Mouse (Mus musculus): ENCODE measurements around the gene Nhlrc2. TPM values are rescaled to one million over a fixed set of nuclear protein-coding genes. Genes with fewer than 3 reads are reported as not detected.

The Nhlrc2 gene
- polyA plus RNA-seq, 1 experiment from 2014 or later = 16.2 TPM

GRCm38 (mm10) chr19:56566041-56566440 lies 18.0 kb downstream of the Nhlrc2 start:
- no peak overlapping the region for H3K27ac ChIP-seq (replicated peaks; ENCODE audit: low read depth, low read length)
- ATAC-seq (replicated peaks; ENCODE audit: insufficient number of reproducible peaks, low FRiP score, low TSS enrichment, low read depth) (no peak), DNase-seq (ENCODE audit: low spot score) (peak; percentile 52)
- no peaks in the 10 kb centered on the region for H3K4me1 ChIP-seq (ENCODE audit: control insufficient read depth, insufficient read depth, low read length)
- no peaks in the 10 kb centered on the region for H3K36me3 ChIP-seq (replicated peaks; ENCODE audit: control insufficient read depth, insufficient read depth, low read depth, low read length)
- no peak overlapping the region for H3K4me3 ChIP-seq (ENCODE audit: low read depth, low read length)
- no peaks in the 10 kb centered on the region for H3K27me3 ChIP-seq (ENCODE audit: control insufficient read depth, insufficient read depth, low read length)
- no peak overlapping the region for H3K9ac ChIP-seq (replicated peaks; ENCODE audit: low read length)
- 95% methylated on average over 4 of the region's 4 CpGs for WGBS
- no peak overlapping the region for H3K4me2 ChIP-seq (ENCODE audit: low read depth, low read length)
- H3K9me3 ChIP-seq (replicated peaks; ENCODE audit: control insufficient read depth, low read length) = no peaks in the 10 kb centered on the region

GRCm38 (mm10) chr19:56566940-56567339 lies 18.9 kb downstream of the Nhlrc2 start:
- WGBS = 85% methylated on average over 6 of the region's 6 CpGs

GRCm38 (mm10) chr19:56570781-56571180 lies 22.7 kb downstream of the Nhlrc2 start:
- H3K4me2 ChIP-seq (ENCODE audit: low read depth, low read length) = no peak overlapping the region
- no peaks in the 10 kb centered on the region for H3K4me1 ChIP-seq (ENCODE audit: control insufficient read depth, insufficient read depth, low read length)
- H3K27me3 ChIP-seq (ENCODE audit: control insufficient read depth, insufficient read depth, low read length) = no peaks in the 10 kb centered on the region
- WGBS = 93% methylated on average over 8 of the region's 8 CpGs
- H3K36me3 ChIP-seq (replicated peaks; ENCODE audit: control insufficient read depth, insufficient read depth, low read depth, low read length) = no peaks in the 10 kb centered on the region
- ATAC-seq (replicated peaks; ENCODE audit: insufficient number of reproducible peaks, low FRiP score, low TSS enrichment, low read depth) = no peak
- no peak for DNase-seq (ENCODE audit: low spot score)
- H3K27ac ChIP-seq (replicated peaks; ENCODE audit: low read depth, low read length) = no peak overlapping the region
- no peak overlapping the region for H3K9ac ChIP-seq (replicated peaks; ENCODE audit: low read length)
- H3K4me3 ChIP-seq (ENCODE audit: low read depth, low read length) = no peak overlapping the region
- no peaks in the 10 kb centered on the region for H3K9me3 ChIP-seq (replicated peaks; ENCODE audit: control insufficient read depth, low read length)

More at GRCm38 (mm10) chr19:56566940-56567339, 18.9 kb downstream of the Nhlrc2 start:
- H3K9me3 ChIP-seq (replicated peaks; ENCODE audit: control insufficient read depth, low read length) = no peaks in the 10 kb centered on the region
- DNase-seq (ENCODE audit: low spot score) (no peak), ATAC-seq (replicated peaks; ENCODE audit: insufficient number of reproducible peaks, low FRiP score, low TSS enrichment, low read depth) (no peak)
- H3K36me3 ChIP-seq (replicated peaks; ENCODE audit: control insufficient read depth, insufficient read depth, low read depth, low read length) = no peaks in the 10 kb centered on the region
- H3K4me1 ChIP-seq (ENCODE audit: control insufficient read depth, insufficient read depth, low read length) = no peaks in the 10 kb centered on the region
- no peaks in the 10 kb centered on the region for H3K27me3 ChIP-seq (ENCODE audit: control insufficient read depth, insufficient read depth, low read length)
- H3K4me2 ChIP-seq (ENCODE audit: low read depth, low read length) = no peak overlapping the region
- no peak overlapping the region for H3K9ac ChIP-seq (replicated peaks; ENCODE audit: low read length)
- no peak overlapping the region for H3K27ac ChIP-seq (replicated peaks; ENCODE audit: low read depth, low read length)
- no peak overlapping the region for H3K4me3 ChIP-seq (ENCODE audit: low read depth, low read length)

GRCm38 (mm10) chr19:56571234-56571633 lies 23.2 kb downstream of the Nhlrc2 start:
- Histone ChIP-seq H3K27ac (replicated peaks; ENCODE audit: low read depth, low read length) (no peak overlapping the region), H3K9ac (replicated peaks; ENCODE audit: low read length) (no peak overlapping the region), H3K4me2 (ENCODE audit: low read depth, low read length) (no peak overlapping the region), H3K27me3 (ENCODE audit: control insufficient read depth, insufficient read depth, low read length) (no peaks in the 10 kb centered on the region), H3K36me3 (replicated peaks; ENCODE audit: control insufficient read depth, insufficient read depth, low read depth, low read length) (no peaks in the 10 kb centered on the region), H3K4me3 (ENCODE audit: low read depth, low read length) (no peak overlapping the region), H3K4me1 (ENCODE audit: control insufficient read depth, insufficient read depth, low read length) (no peaks in the 10 kb centered on the region), H3K9me3 (replicated peaks; ENCODE audit: control insufficient read depth, low read length) (no peaks in the 10 kb centered on the region)
- DNase-seq (ENCODE audit: low spot score) = no peak
- no peak for ATAC-seq (replicated peaks; ENCODE audit: insufficient number of reproducible peaks, low FRiP score, low TSS enrichment, low read depth)
- WGBS = 81% methylated on average over 2 of the region's 2 CpGs

GRCm38 (mm10) chr19:56571913-56572312 lies 23.9 kb downstream of the Nhlrc2 start:
- no peaks in the 10 kb centered on the region for H3K36me3 ChIP-seq (replicated peaks; ENCODE audit: control insufficient read depth, insufficient read depth, low read depth, low read length)

GRCm38 (mm10) chr19:56573184-56573583 lies 25.1 kb downstream of the Nhlrc2 start:
- WGBS = 92% methylated on average over 6 of the region's 6 CpGs
- no peaks in the 10 kb centered on the region for H3K9me3 ChIP-seq (replicated peaks; ENCODE audit: control insufficient read depth, low read length)
- DNase-seq (ENCODE audit: low spot score) (no peak), ATAC-seq (replicated peaks; ENCODE audit: insufficient number of reproducible peaks, low FRiP score, low TSS enrichment, low read depth) (no peak)
- no peaks in the 10 kb centered on the region for H3K4me1 ChIP-seq (ENCODE audit: control insufficient read depth, insufficient read depth, low read length)
- no peak overlapping the region for H3K4me2 ChIP-seq (ENCODE audit: low read depth, low read length)
- no peaks in the 10 kb centered on the region for H3K27me3 ChIP-seq (ENCODE audit: control insufficient read depth, insufficient read depth, low read length)
- H3K36me3 ChIP-seq (replicated peaks; ENCODE audit: control insufficient read depth, insufficient read depth, low read depth, low read length) = no peaks in the 10 kb centered on the region
- H3K27ac ChIP-seq (replicated peaks; ENCODE audit: low read depth, low read length) = no peak overlapping the region
- H3K9ac ChIP-seq (replicated peaks; ENCODE audit: low read length) = no peak overlapping the region
- H3K4me3 ChIP-seq (ENCODE audit: low read depth, low read length) = no peak overlapping the region

More at GRCm38 (mm10) chr19:56571913-56572312, 23.9 kb downstream of the Nhlrc2 start:
- H3K4me2 ChIP-seq (ENCODE audit: low read depth, low read length) = no peak overlapping the region
- H3K27me3 ChIP-seq (ENCODE audit: control insufficient read depth, insufficient read depth, low read length) = no peaks in the 10 kb centered on the region
- no peak overlapping the region for H3K27ac ChIP-seq (replicated peaks; ENCODE audit: low read depth, low read length)
- DNase-seq (ENCODE audit: low spot score) = no peak
- H3K9me3 ChIP-seq (replicated peaks; ENCODE audit: control insufficient read depth, low read length) = no peaks in the 10 kb centered on the region
- no peaks in the 10 kb centered on the region for H3K4me1 ChIP-seq (ENCODE audit: control insufficient read depth, insufficient read depth, low read length)
- ATAC-seq (replicated peaks; ENCODE audit: insufficient number of reproducible peaks, low FRiP score, low TSS enrichment, low read depth) = no peak
- 95% methylated on average over 5 of the region's 5 CpGs for WGBS
- no peak overlapping the region for H3K4me3 ChIP-seq (ENCODE audit: low read depth, low read length)
- no peak overlapping the region for H3K9ac ChIP-seq (replicated peaks; ENCODE audit: low read length)

GRCm38 (mm10) chr19:56577801-56578200 lies 29.7 kb downstream of the Nhlrc2 start:
- Histone ChIP-seq H3K4me3 (ENCODE audit: low read depth, low read length) (no peak overlapping the region), H3K9ac (replicated peaks; ENCODE audit: low read length) (no peak overlapping the region), H3K4me2 (ENCODE audit: low read depth, low read length) (no peak overlapping the region), H3K27me3 (ENCODE audit: control insufficient read depth, insufficient read depth, low read length) (no peaks in the 10 kb centered on the region), H3K9me3 (replicated peaks; ENCODE audit: control insufficient read depth, low read length) (no peaks in the 10 kb centered on the region), H3K27ac (replicated peaks; ENCODE audit: low read depth, low read length) (no peak overlapping the region), H3K4me1 (ENCODE audit: control insufficient read depth, insufficient read depth, low read length) (no peaks in the 10 kb centered on the region), H3K36me3 (replicated peaks; ENCODE audit: control insufficient read depth, insufficient read depth, low read depth, low read length) (no peaks in the 10 kb centered on the region)
- ATAC-seq (replicated peaks; ENCODE audit: insufficient number of reproducible peaks, low FRiP score, low TSS enrichment, low read depth) = no peak
- WGBS = 78% methylated on average over 1 of the region's 1 CpGs
- no peak for DNase-seq (ENCODE audit: low spot score)

- Histone ChIP-seq H3K9ac (replicated peaks; ENCODE audit: low read length) (no peak overlapping the region), H3K9me3 (replicated peaks; ENCODE audit: control insufficient read depth, low read length) (no peaks in the 10 kb centered on the region), H3K4me3 (ENCODE audit: low read depth, low read length) (no peak overlapping the region), H3K4me2 (ENCODE audit: low read depth, low read length) (no peak overlapping the region), H3K27ac (replicated peaks; ENCODE audit: low read depth, low read length) (no peak overlapping the region), H3K4me1 (ENCODE audit: control insufficient read depth, insufficient read depth, low read length) (no peaks in the 10 kb centered on the region), H3K36me3 (replicated peaks; ENCODE audit: control insufficient read depth, insufficient read depth, low read depth, low read length) (no peaks in the 10 kb centered on the region), H3K27me3 (ENCODE audit: control insufficient read depth, insufficient read depth, low read length) (no peaks in the 10 kb centered on the region)
- 87% methylated on average over 5 of the region's 5 CpGs for WGBS
- no peak for DNase-seq (ENCODE audit: low spot score)
- no peak for ATAC-seq (replicated peaks; ENCODE audit: insufficient number of reproducible peaks, low FRiP score, low TSS enrichment, low read depth)
These were observed 33.9 kb downstream of the Nhlrc2 start for GRCm38 (mm10) chr19:56581981-56582380.
